In genomic region chr6:30208844-30209243, GRCm38 (mm10) we compare ENCODE assay signal across 11 mouse cellular contexts.
"Had no signal": no experiment of that assay in that cellular context is flagged by ENCODE, and none has a peak within 500 bp of the region (broad histone marks: within the 10 kb centered on the region; RNA-seq: fewer than 3 reads in every experiment).

No protein-coding gene starts in this region.

- DNase-seq: left cerebral cortex, postnatal 4 days; lung, adult 18-20 months; right cerebral cortex, adult 18-20 months; right cerebral cortex, postnatal 25 days; thymus, postnatal 36 days had no signal

- H3K36me3 ChIP-seq: neural tube, embryonic 15.5 days had no signal

- H3K27ac ChIP-seq: limb, embryonic 15.5 days; liver, embryonic 14.5 days; midbrain, embryonic 13.5 days; neural tube, embryonic 15.5 days had no signal

- H3K4me3 ChIP-seq: limb, embryonic 15.5 days; midbrain, embryonic 13.5 days; myocyte; neural tube, embryonic 15.5 days had no signal

- H3K9me3 ChIP-seq: limb, embryonic 15.5 days; midbrain, embryonic 13.5 days; neural tube, embryonic 15.5 days had no signal

- H3K27me3 ChIP-seq: limb, embryonic 15.5 days; midbrain, embryonic 13.5 days; neural tube, embryonic 15.5 days had no signal

- H3K9ac ChIP-seq: limb, embryonic 15.5 days; liver, embryonic 14.5 days; midbrain, embryonic 13.5 days; neural tube, embryonic 15.5 days had no signal

- ATAC-seq: inflammation-experienced regulatory T-cells, adult 6 months; midbrain, embryonic 13.5 days had no signal

- H3K4me2 ChIP-seq: limb, embryonic 15.5 days; midbrain, embryonic 13.5 days; neural tube, embryonic 15.5 days had no signal
